Mouse (Mus musculus) liver, adult 2 months (tissue): ENCODE measurements around the gene a.

Source experiments
- CTCF ChIP-seq: fragments of 200-500 bp; IDR thresholded peaks from 2 replicates; pipeline ENCODE4 v1.5.1; 2011; ENCODE audit warnings: low read depth, low read length, control low read depth
- POLR2A ChIP-seq: fragments of 200-500 bp; IDR thresholded peaks from 2 replicates; pipeline ENCODE4 v1.6.1; 2011; ENCODE audit warnings: low read length, control low read depth; ENCODE audit not compliant: insufficient read depth; ENCODE audit errors: extremely low read depth

DNA sequence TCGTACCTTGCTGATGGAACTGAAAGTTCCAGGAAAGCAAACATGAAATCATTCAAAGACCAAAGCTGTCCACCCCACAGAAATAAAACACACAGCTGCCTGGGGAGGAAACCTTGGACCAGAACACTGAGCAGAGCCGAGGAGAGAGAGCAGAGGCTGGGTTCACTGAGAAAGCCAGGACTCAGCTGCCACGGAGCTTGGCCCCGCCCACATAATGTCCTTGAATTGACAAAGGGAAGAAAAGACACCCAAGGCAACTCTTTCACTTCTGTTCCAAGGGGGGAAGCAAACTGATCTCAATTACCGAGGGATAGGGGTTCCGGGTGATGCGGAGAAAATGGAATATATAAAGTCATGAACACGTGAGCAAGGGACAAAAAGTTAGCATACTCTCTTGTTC, 39.3 kb upstream of the a start:
- TF ChIP-seq POLR2A: no peak
- no peak for TF ChIP-seq CTCF
